Mouse (Mus musculus): ENCODE results near the gene Adtrp. TPM values are rescaled to one million over a fixed set of nuclear protein-coding genes. Genes with fewer than 3 reads are reported as not detected.

Adtrp gene
- polyA plus RNA-seq, 1 experiment from 2014 or later, result not detected

DNA sequence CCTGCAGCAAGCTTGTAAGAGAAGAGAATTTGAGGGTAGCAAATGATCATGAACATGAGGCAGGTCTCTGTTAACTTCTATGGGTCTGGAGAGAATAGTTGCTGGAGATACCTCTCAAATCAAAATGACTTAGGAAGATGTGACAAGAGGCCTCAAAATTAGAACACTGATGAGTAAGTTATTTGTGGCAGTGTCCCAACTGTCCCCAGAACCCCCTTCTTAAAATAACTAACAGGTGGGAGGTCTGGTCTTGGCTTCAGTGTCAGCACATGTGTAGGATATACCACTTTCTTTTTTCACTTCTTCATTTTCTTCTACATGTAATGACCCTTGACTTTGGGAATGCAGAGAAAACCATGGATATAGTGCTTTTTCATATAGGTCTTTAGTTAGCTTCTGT, 33.0 kb upstream of the Adtrp start:
- ATAC-seq (ENCODE audit: insufficient number of reproducible peaks, low FRiP score, low TSS enrichment, low read depth), result no peak
- Histone ChIP-seq H3K27me3 (ENCODE audit: control insufficient read depth, insufficient read depth, low read length) (no peaks in the 10 kb centered on the region), H3K9ac (ENCODE audit: low read length) (no peak overlapping the region), H3K4me1 (ENCODE audit: control insufficient read depth, insufficient read depth, low read length) (no peaks in the 10 kb centered on the region), H3K4me3 (ENCODE audit: low read depth, low read length) (no peak overlapping the region), H3K36me3 (ENCODE audit: control insufficient read depth, insufficient read depth, low read length) (no peaks in the 10 kb centered on the region), H3K4me2 (ENCODE audit: low read depth, severe bottlenecking) (no peak overlapping the region), H3K9me3 (ENCODE audit: control insufficient read depth, low read length) (no peaks in the 10 kb centered on the region), H3K27ac (replicated peaks; ENCODE audit: low read depth, low read length) (no peak overlapping the region)
- no peak for DNase-seq (ENCODE audit: low spot score)

- no peak overlapping the region; the same call in 1 of the 2 replicates for H3K4me2 ChIP-seq (ENCODE audit: low read depth, severe bottlenecking)
- no peak overlapping the region for H3K27ac ChIP-seq (replicated peaks; ENCODE audit: low read depth, low read length)
- no peaks in the 10 kb centered on the region for H3K9me3 ChIP-seq (ENCODE audit: control insufficient read depth, low read length)
- 50% methylated on average over 7 of the region's 7 CpGs for WGBS
- H3K4me3 ChIP-seq (ENCODE audit: low read depth, low read length), result no peak overlapping the region
- no peak overlapping the region for H3K9ac ChIP-seq (ENCODE audit: low read length)
- ATAC-seq (ENCODE audit: insufficient number of reproducible peaks, low FRiP score, low TSS enrichment, low read depth) (no peak), DNase-seq (ENCODE audit: low spot score) (no peak)
- no peaks in the 10 kb centered on the region for H3K4me1 ChIP-seq (ENCODE audit: control insufficient read depth, insufficient read depth, low read length)
- H3K27me3 ChIP-seq (ENCODE audit: control insufficient read depth, insufficient read depth, low read length), result no peaks in the 10 kb centered on the region
- H3K36me3 ChIP-seq (ENCODE audit: control insufficient read depth, insufficient read depth, low read length), result no peaks in the 10 kb centered on the region
Measured at GRCm38 (mm10) chr13:41872686-41873085, 25.2 kb upstream of the Adtrp start.

GRCm38 (mm10) chr13:41872161-41872562, 24.7 kb upstream of the Adtrp start:
- H3K4me1 ChIP-seq (ENCODE audit: control insufficient read depth, insufficient read depth, low read length), result no peaks in the 10 kb centered on the region
- no peaks in the 10 kb centered on the region for H3K36me3 ChIP-seq (ENCODE audit: control insufficient read depth, insufficient read depth, low read length)
- no peaks in the 10 kb centered on the region for H3K27me3 ChIP-seq (ENCODE audit: control insufficient read depth, insufficient read depth, low read length)
- 13% methylated on average over 8 of the region's 8 CpGs for WGBS
- H3K9ac ChIP-seq (ENCODE audit: low read length), result no peak overlapping the region
- H3K4me2 ChIP-seq (ENCODE audit: low read depth, severe bottlenecking), result no peak overlapping the region; the same call in 1 of the 2 replicates
- no peak for ATAC-seq (ENCODE audit: insufficient number of reproducible peaks, low FRiP score, low TSS enrichment, low read depth)
- H3K27ac ChIP-seq (replicated peaks; ENCODE audit: low read depth, low read length), result no peak overlapping the region
- peak; percentile 24 for DNase-seq (ENCODE audit: low spot score)
- no peak overlapping the region for H3K4me3 ChIP-seq (ENCODE audit: low read depth, low read length)
- H3K9me3 ChIP-seq (ENCODE audit: control insufficient read depth, low read length), result no peaks in the 10 kb centered on the region

GRCm38 (mm10) chr13:41867533-41867932, 20.0 kb upstream of the Adtrp start:
- H3K4me2 ChIP-seq (ENCODE audit: low read depth, severe bottlenecking), result no peak overlapping the region
- H3K4me1 ChIP-seq (ENCODE audit: control insufficient read depth, insufficient read depth, low read length), result no peaks in the 10 kb centered on the region
- DNase-seq (ENCODE audit: low spot score) (no peak), ATAC-seq (ENCODE audit: insufficient number of reproducible peaks, low FRiP score, low TSS enrichment, low read depth) (no peak)
- no peak overlapping the region for H3K27ac ChIP-seq (replicated peaks; ENCODE audit: low read depth, low read length)
- H3K36me3 ChIP-seq (ENCODE audit: control insufficient read depth, insufficient read depth, low read length), result no peaks in the 10 kb centered on the region
- H3K27me3 ChIP-seq (ENCODE audit: control insufficient read depth, insufficient read depth, low read length), result no peaks in the 10 kb centered on the region
- H3K9ac ChIP-seq (ENCODE audit: low read length), result no peak overlapping the region
- no peaks in the 10 kb centered on the region for H3K9me3 ChIP-seq (ENCODE audit: control insufficient read depth, low read length)
- no peak overlapping the region for H3K4me3 ChIP-seq (ENCODE audit: low read depth, low read length)
- WGBS, result 91% methylated on average over 2 of the region's 2 CpGs

DNA sequence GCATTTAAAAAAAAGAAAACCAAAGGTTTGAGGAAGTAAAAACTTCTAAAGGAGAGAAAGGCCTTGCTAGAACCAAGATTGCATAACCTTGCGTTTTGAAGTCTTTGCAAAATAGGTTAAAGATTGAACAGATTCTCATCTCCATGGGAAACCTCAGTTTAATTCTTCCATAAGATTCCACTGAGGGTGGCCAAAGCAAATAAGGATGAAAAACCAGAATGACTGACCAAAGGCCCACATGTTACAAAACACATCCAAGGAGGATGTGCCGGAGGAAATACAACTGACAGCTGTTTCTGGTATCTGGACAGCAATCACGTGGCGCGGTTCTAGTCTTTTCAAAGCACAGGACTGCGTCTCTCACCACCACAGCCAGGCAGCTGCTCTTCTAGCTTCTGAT, 18.1 kb upstream of the Adtrp start:
- Histone ChIP-seq H3K4me2 (ENCODE audit: low read depth, severe bottlenecking) (no peak overlapping the region), H3K4me1 (ENCODE audit: control insufficient read depth, insufficient read depth, low read length) (no peaks in the 10 kb centered on the region), H3K9ac (ENCODE audit: low read length) (no peak overlapping the region), H3K9me3 (ENCODE audit: control insufficient read depth, low read length) (no peaks in the 10 kb centered on the region), H3K36me3 (ENCODE audit: control insufficient read depth, insufficient read depth, low read length) (no peaks in the 10 kb centered on the region), H3K4me3 (ENCODE audit: low read depth, low read length) (no peak overlapping the region), H3K27me3 (ENCODE audit: control insufficient read depth, insufficient read depth, low read length) (no peaks in the 10 kb centered on the region), H3K27ac (replicated peaks; ENCODE audit: low read depth, low read length) (no peak overlapping the region)
- no peak for DNase-seq (ENCODE audit: low spot score)
- WGBS, result 85% methylated on average over 6 of the region's 6 CpGs
- no peak for ATAC-seq (ENCODE audit: insufficient number of reproducible peaks, low FRiP score, low TSS enrichment, low read depth)

DNA sequence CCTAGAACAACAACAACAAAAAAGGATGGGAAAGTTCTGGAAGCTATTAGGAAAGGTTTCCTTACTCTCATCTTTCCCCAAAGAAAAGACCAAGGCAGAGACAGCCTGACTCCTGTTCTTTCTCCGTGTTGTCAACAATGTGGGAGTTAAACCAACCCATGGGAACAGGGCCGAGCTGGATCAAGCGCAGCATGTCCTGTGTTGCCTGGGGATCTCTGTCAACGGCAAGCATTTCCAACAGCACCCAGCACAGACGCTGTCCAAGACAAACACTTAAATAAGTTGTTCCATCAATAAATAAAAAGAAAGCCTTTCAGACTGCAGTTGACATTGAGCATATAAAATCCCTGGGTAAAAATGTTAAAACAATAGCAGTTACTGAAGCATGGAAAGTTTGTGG, 17.6 kb upstream of the Adtrp start:
- H3K4me3 ChIP-seq (ENCODE audit: low read depth, low read length), result no peak overlapping the region
- no peaks in the 10 kb centered on the region for H3K27me3 ChIP-seq (ENCODE audit: control insufficient read depth, insufficient read depth, low read length)
- no peak overlapping the region for H3K27ac ChIP-seq (replicated peaks; ENCODE audit: low read depth, low read length)
- no peaks in the 10 kb centered on the region for H3K36me3 ChIP-seq (ENCODE audit: control insufficient read depth, insufficient read depth, low read length)
- no peaks in the 10 kb centered on the region for H3K9me3 ChIP-seq (ENCODE audit: control insufficient read depth, low read length)
- H3K4me1 ChIP-seq (ENCODE audit: control insufficient read depth, insufficient read depth, low read length), result no peaks in the 10 kb centered on the region
- WGBS, result 88% methylated on average over 5 of the region's 5 CpGs
- ATAC-seq (ENCODE audit: insufficient number of reproducible peaks, low FRiP score, low TSS enrichment, low read depth), result no peak
- no peak overlapping the region for H3K4me2 ChIP-seq (ENCODE audit: low read depth, severe bottlenecking)
- no peak overlapping the region for H3K9ac ChIP-seq (ENCODE audit: low read length)
- DNase-seq (ENCODE audit: low spot score), result no peak

GRCm38 (mm10) chr13:41860603-41861405, 13.3 kb upstream of the Adtrp start:
- Histone ChIP-seq H3K9me3 (ENCODE audit: control insufficient read depth, low read length) (no peaks in the 10 kb centered on the region), H3K9ac (ENCODE audit: low read length) (no peak overlapping the region), H3K4me3 (ENCODE audit: low read depth, low read length) (no peak overlapping the region), H3K4me1 (ENCODE audit: control insufficient read depth, insufficient read depth, low read length) (peaks cover 3% of the 10 kb centered on the region; the same call in 1 of the 2 replicates), H3K4me2 (ENCODE audit: low read depth, severe bottlenecking) (no peak overlapping the region), H3K27ac (replicated peaks; ENCODE audit: low read depth, low read length) (no peak overlapping the region), H3K27me3 (ENCODE audit: control insufficient read depth, insufficient read depth, low read length) (no peaks in the 10 kb centered on the region), H3K36me3 (ENCODE audit: control insufficient read depth, insufficient read depth, low read length) (no peaks in the 10 kb centered on the region)
- DNase-seq (ENCODE audit: low spot score), result no peak
- ATAC-seq (ENCODE audit: insufficient number of reproducible peaks, low FRiP score, low TSS enrichment, low read depth), result no peak
- WGBS, result 81% methylated on average over 15 of the region's 15 CpGs

DNA sequence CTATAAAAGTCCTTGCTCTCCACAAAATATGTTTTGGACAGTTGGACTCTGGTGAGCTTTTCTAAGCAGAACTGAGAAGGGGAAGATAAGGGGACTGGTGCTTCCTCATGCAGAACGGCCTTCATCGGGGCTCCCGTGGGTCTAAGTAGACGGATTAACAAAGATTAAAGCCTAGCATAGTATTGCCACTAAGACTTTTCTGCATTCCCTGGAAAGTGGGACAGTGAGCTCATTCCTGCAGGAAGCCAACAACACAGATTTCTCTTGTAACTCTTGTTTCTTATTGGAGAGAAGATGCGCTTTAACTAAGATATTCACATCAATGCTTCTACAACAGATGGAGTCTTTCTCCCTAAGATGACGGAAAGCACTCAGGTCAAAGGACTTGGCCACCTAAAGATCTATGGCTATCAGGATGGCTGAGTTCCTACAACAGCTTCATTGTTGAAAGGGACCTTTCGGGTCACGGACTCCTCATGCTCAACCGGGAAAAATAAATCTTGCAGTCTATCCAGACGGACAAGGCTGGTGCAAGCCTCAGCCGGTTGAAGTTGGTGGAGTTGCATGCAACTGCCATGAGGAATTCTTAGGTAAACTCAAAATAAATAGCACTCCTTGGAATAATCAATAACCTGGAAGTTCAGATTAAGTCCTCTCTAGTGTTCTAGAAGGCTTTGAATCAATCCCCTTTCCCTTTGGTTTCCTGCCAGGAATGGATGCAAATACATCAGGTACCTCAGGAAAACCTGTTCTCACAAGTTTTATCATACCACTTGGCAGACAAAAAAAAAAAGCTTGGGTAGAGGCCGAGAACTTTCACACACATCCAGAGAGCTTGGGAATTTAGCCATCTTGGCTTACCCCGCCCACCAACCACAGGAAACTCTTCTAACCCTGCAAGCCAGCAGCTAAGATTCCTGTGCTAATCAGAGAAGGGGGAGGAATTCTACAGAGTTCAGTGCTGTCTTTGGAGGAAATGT, 8.0 kb upstream of the Adtrp start:
- H3K27ac ChIP-seq (replicated peaks; ENCODE audit: low read depth, low read length), result no peak overlapping the region
- H3K36me3 ChIP-seq (ENCODE audit: control insufficient read depth, insufficient read depth, low read length), result no peaks in the 10 kb centered on the region
- WGBS, result 89% methylated on average over 13 of the region's 13 CpGs
- H3K27me3 ChIP-seq (ENCODE audit: control insufficient read depth, insufficient read depth, low read length), result no peaks in the 10 kb centered on the region
- no peak overlapping the region for H3K4me3 ChIP-seq (ENCODE audit: low read depth, low read length)
- no peaks in the 10 kb centered on the region for H3K9me3 ChIP-seq (ENCODE audit: control insufficient read depth, low read length)
- ATAC-seq (ENCODE audit: insufficient number of reproducible peaks, low FRiP score, low TSS enrichment, low read depth) (no peak), DNase-seq (ENCODE audit: low spot score) (no peak)
- no peak overlapping the region for H3K9ac ChIP-seq (ENCODE audit: low read length)
- no peak overlapping the region for H3K4me2 ChIP-seq (ENCODE audit: low read depth, severe bottlenecking)
- peaks cover 4% of the 10 kb centered on the region; the same call in 1 of the 2 replicates for H3K4me1 ChIP-seq (ENCODE audit: control insufficient read depth, insufficient read depth, low read length)

All from limb, embryonic 11.5 days (tissue).